Mouse (Mus musculus): ENCODE results near the gene Sdr9c7.

GRCm38 (mm10) chr10:127898218-127898617, at the start of gene Sdr9c7:
- TF ChIP-seq CTCF (IDR thresholded peaks at IDR 0.05; ENCODE audit: borderline replicate concordance, control insufficient read depth, extremely low read depth, insufficient read depth, low read length, poor library complexity) (no peak), POLR2A (IDR thresholded peaks at IDR 0.05; ENCODE audit: control insufficient read depth, extremely low read depth, insufficient read depth, low read length, poor library complexity) (no peak)

Measured in thymus, adult 2 months (tissue).